Mouse (Mus musculus): ENCODE results near the gene Foxg1. TPM values are rescaled to one million over a fixed set of nuclear protein-coding genes. Genes with fewer than 3 reads are reported as not detected.

The Foxg1 gene
- polyA plus RNA-seq, 1 experiment from 2014 or later: not detected

DNA sequence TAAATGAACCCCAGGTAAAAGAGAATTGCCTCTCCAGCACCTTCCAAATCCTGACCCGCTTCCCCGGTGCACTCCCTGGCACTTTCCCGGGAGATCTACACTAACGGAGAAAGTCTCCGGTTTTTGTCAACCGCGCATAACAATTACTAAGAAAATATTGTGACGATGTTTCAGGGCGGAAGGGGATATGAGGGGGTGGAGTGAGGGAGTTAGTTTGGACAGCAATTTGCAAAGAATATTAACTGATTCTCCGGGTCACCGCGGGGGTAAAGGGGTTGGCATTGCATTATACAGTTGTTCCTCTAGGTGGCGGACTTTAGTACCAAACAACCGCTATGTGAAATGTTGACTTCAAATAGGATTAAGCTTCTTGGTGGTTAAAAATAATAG is 7.9 kb upstream of the Foxg1 start:
- TF ChIP-seq EP300 (IDR thresholded peaks at IDR 0.05) (no peak), CTCF (IDR thresholded peaks at IDR 0.05) (peak; percentile 69)
- Histone ChIP-seq H3K9me3 (ENCODE audit: low read length) (no peaks in the 10 kb centered on the region), H3K4me2 (replicated peaks; ENCODE audit: low read depth, low read length) (peak overlapping the region; percentile 27), H3K27me3 (replicated peaks; ENCODE audit: insufficient read depth, low read length) (peaks cover 53% of the 10 kb centered on the region), H3K36me3 (ENCODE audit: insufficient read depth, low read length) (no peaks in the 10 kb centered on the region), H3K27ac (ENCODE audit: low read length) (no peak overlapping the region), H3K4me1 (ENCODE audit: insufficient read depth, low read depth, low read length) (peaks cover 4% of the 10 kb centered on the region; the same call in 1 of the 2 replicates), H3K4me3 (ENCODE audit: low read depth, low read length) (peak overlapping the region; percentile 28; the same call in 1 of the 2 replicates), H3K9ac (replicated peaks; ENCODE audit: low read depth) (no peak overlapping the region)
- DNase-seq (ENCODE audit: low spot score): peak; percentile 43
- 1% methylated on average over 14 of the region's 14 CpGs for WGBS
- no peak for ATAC-seq

DNA sequence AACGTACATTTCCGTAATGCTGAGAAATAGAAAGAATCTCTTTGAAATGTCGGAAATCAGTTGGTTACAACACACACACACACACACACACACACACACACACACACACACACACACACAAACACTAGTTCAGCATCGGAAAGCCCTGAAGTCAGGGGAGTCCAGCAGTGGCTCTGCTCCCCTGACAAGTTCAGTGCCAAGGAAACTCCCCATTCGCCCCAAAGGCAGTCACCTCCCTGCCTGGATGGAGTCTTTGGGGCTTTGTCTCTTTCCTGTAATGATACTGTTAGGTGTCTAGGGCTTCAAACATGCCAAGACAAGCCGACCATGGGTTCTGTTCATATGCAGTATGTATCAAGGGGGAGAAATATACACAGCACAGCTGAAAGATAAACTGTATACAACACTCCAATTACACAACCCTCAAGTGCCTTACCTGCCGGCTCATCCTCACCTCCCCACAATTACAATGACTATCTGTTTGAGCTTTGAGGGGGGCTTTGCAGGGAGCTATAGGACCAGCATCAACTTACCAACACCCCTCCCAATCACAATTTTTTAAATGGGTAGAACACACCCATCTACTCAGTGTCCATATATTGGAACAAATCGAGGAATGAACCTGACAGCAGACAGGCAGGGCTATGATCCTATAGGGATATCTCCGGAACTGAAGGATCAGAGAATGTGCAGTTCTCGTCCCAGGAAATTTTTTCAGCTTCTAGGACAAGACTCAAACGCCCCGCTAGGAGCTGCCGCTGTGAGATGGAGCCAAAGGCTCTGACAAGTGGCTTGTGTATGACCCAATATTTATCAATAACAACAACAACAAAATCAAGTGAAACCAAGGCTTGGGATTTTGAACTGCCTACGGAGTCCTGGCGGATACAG is 6.8 kb upstream of the Foxg1 start:
- no peaks in the 10 kb centered on the region for H3K36me3 ChIP-seq (ENCODE audit: insufficient read depth, low read length)
- ATAC-seq (no peak), DNase-seq (ENCODE audit: low spot score) (no peak)
- H3K27ac ChIP-seq (ENCODE audit: low read length): no peak overlapping the region
- peaks cover 4% of the 10 kb centered on the region; the same call in 1 of the 2 replicates for H3K4me1 ChIP-seq (ENCODE audit: insufficient read depth, low read depth, low read length)
- no peak overlapping the region for H3K4me3 ChIP-seq (ENCODE audit: low read depth, low read length)
- H3K9ac ChIP-seq (replicated peaks; ENCODE audit: low read depth): no peak overlapping the region
- H3K4me2 ChIP-seq (replicated peaks; ENCODE audit: low read depth, low read length): no peak overlapping the region
- no peaks in the 10 kb centered on the region for H3K9me3 ChIP-seq (ENCODE audit: low read length)
- 4% methylated on average over 15 of the region's 15 CpGs for WGBS
- H3K27me3 ChIP-seq (replicated peaks; ENCODE audit: insufficient read depth, low read length): peaks cover 63% of the 10 kb centered on the region
- no peak for TF ChIP-seq CTCF (IDR thresholded peaks at IDR 0.05)
- no peak for TF ChIP-seq EP300 (IDR thresholded peaks at IDR 0.05)

DNA sequence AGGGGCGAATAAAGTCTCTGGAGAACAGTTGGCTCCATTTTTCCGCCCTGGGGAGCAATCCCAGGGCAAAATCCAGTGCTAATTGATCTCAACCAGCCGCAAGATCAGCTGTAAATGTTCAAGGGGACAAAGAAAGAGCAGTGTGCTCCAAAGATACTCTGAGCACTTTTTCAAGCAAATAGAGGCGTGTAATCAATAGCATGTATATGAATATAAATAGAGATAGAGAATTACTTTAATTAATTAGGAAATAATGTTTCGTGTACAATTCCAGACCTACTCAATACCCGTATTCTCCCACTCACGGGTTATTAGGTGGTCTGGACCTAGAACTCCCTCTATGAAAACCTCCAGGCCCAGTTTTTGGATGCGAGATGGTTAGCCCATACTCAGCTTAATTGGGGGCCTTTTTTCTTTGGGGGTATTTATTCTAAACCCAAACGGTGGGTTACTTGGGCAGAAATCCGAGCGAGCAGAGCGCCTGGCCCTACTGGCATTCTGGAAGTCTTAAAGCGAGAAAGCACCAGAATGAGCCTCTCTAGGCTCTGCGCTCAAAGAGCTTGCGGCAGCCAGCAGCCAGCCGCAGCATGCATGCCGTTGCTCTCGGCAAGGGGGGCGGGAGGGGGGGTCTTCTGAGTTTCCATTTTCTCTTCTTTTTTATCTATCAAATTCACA is 6.0 kb upstream of the Foxg1 start:
- Histone ChIP-seq H3K9ac (replicated peaks; ENCODE audit: low read depth) (no peak overlapping the region), H3K27ac (ENCODE audit: low read length) (no peak overlapping the region)
- no peak for ATAC-seq

DNA sequence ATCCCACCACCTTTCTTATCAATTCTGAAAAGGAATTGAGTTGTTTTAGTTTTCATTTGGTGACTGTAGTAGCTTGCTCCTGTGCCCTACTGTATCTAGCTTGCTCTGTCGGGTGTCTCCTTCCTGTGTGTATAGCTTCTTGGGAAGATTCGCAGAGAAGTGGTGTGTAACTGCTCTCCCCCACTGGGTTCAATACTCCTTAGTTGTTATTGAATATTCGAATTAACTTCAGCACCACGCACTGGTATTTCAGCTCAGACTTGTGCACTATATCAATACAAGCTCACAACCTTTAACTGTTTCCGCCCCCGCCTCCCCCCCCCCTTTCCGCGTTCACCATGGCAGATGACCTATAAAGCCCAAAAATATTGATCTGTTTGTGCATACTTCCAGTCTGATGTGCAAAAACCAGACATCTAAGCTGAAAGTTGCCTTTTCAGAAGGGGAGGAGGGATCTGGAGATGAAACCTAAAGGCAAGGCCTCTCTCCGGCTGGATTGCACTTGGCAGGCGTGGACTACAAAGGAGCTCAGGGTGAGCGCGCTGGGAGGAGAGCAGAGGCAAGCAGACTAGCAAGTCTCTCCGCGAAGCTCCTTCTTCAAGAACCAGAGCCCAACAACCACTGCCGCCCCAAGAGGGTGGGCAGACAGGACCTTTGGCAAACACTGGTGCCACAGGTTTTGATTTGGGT is 5.0 kb upstream of the Foxg1 start:
- DNase-seq (ENCODE audit: low spot score) (no peak), ATAC-seq (no peak)
- Histone ChIP-seq H3K4me3 (ENCODE audit: low read depth, low read length) (no peak overlapping the region), H3K27me3 (replicated peaks; ENCODE audit: insufficient read depth, low read length) (peaks cover 78% of the 10 kb centered on the region), H3K9me3 (ENCODE audit: low read length) (no peaks in the 10 kb centered on the region), H3K4me2 (replicated peaks; ENCODE audit: low read depth, low read length) (no peak overlapping the region), H3K36me3 (ENCODE audit: insufficient read depth, low read length) (no peaks in the 10 kb centered on the region), H3K9ac (replicated peaks; ENCODE audit: low read depth) (no peak overlapping the region), H3K27ac (ENCODE audit: low read length) (no peak overlapping the region), H3K4me1 (ENCODE audit: insufficient read depth, low read depth, low read length) (peaks cover 4% of the 10 kb centered on the region; the same call in 1 of the 2 replicates)
- TF ChIP-seq EP300 (IDR thresholded peaks at IDR 0.05) (no peak), CTCF (IDR thresholded peaks at IDR 0.05) (no peak)
- WGBS: 2% methylated on average over 15 of the region's 15 CpGs

More for the DNA sequence above, 6.0 kb upstream of the Foxg1 start:
- Histone ChIP-seq H3K4me3 (ENCODE audit: low read depth, low read length) (no peak overlapping the region), H3K4me2 (replicated peaks; ENCODE audit: low read depth, low read length) (no peak overlapping the region), H3K36me3 (ENCODE audit: insufficient read depth, low read length) (no peaks in the 10 kb centered on the region), H3K4me1 (ENCODE audit: insufficient read depth, low read depth, low read length) (peaks cover 4% of the 10 kb centered on the region; the same call in 1 of the 2 replicates), H3K9me3 (ENCODE audit: low read length) (no peaks in the 10 kb centered on the region), H3K27me3 (replicated peaks; ENCODE audit: insufficient read depth, low read length) (peaks cover 69% of the 10 kb centered on the region)
- no peak for DNase-seq (ENCODE audit: low spot score)
- TF ChIP-seq CTCF (IDR thresholded peaks at IDR 0.05) (no peak), EP300 (IDR thresholded peaks at IDR 0.05) (no peak)
- WGBS: 4% methylated on average over 19 of the region's 19 CpGs

DNA sequence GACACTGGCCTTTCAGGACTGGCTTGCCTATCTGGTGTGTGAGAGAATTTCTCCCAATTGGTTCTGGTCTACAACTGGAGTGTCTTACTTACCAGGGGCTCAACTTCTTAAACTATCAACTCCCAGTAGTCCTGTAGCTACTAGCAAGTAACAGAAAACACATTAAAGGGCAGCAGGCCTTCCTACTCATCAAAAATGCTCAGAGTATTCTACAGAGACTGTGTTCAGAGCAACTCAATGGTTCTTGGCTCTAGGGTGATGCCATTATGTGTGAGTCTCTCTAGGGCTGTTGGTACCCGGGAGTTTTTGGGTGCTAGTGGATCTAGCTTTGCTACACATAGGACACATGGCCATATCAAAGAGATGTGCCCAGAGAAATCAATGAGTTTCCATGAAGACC is 3.5 kb upstream of the Foxg1 start:
- no peak for DNase-seq (ENCODE audit: low spot score)
- TF ChIP-seq EP300 (IDR thresholded peaks at IDR 0.05) (no peak), CTCF (IDR thresholded peaks at IDR 0.05) (no peak)
- H3K9me3 ChIP-seq (ENCODE audit: low read length): no peaks in the 10 kb centered on the region
- no peak overlapping the region for H3K4me2 ChIP-seq (replicated peaks; ENCODE audit: low read depth, low read length)
- peaks cover 11% of the 10 kb centered on the region for H3K4me1 ChIP-seq (ENCODE audit: insufficient read depth, low read depth, low read length)
- 3% methylated on average over 1 of the region's 1 CpGs for WGBS
- no peak overlapping the region for H3K9ac ChIP-seq (replicated peaks; ENCODE audit: low read depth)
- H3K27ac ChIP-seq (ENCODE audit: low read length): no peak overlapping the region
- H3K27me3 ChIP-seq (replicated peaks; ENCODE audit: insufficient read depth, low read length): peaks cover 88% of the 10 kb centered on the region
- ATAC-seq: no peak
- no peaks in the 10 kb centered on the region for H3K36me3 ChIP-seq (ENCODE audit: insufficient read depth, low read length)
- H3K4me3 ChIP-seq (ENCODE audit: low read depth, low read length): no peak overlapping the region

DNA sequence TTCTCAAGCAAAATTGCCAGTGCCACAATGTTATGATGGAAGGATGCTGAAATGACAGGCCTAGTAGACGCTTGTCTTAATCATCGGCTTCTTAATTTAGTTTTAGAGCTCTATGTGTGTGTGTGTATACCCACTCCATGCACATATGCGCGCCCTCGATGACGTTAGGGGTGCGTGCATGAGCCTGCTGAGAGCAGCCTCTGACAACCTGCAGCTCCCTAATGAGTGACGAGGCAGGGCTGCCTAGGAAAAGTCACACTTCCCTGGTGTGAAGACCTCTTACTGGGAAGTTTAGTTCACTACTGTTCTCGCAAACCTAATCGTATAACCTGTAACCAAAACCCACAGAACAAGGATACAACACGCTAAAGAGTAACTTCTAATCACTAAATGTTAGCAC is 3.0 kb upstream of the Foxg1 start:
- DNase-seq (ENCODE audit: low spot score): no peak
- peaks cover 88% of the 10 kb centered on the region for H3K27me3 ChIP-seq (replicated peaks; ENCODE audit: insufficient read depth, low read length)
- H3K4me1 ChIP-seq (ENCODE audit: insufficient read depth, low read depth, low read length): peaks cover 7% of the 10 kb centered on the region; the same call in 1 of the 2 replicates
- H3K4me2 ChIP-seq (replicated peaks; ENCODE audit: low read depth, low read length): no peak overlapping the region
- ATAC-seq: no peak
- H3K36me3 ChIP-seq (ENCODE audit: insufficient read depth, low read length): no peaks in the 10 kb centered on the region
- no peaks in the 10 kb centered on the region for H3K9me3 ChIP-seq (ENCODE audit: low read length)
- H3K27ac ChIP-seq (ENCODE audit: low read length): no peak overlapping the region
- no peak overlapping the region for H3K4me3 ChIP-seq (ENCODE audit: low read depth, low read length)
- WGBS: 6% methylated on average over 11 of the region's 11 CpGs
- H3K9ac ChIP-seq (replicated peaks; ENCODE audit: low read depth): no peak overlapping the region
- no peak for TF ChIP-seq EP300 (IDR thresholded peaks at IDR 0.05)
- no peak for TF ChIP-seq CTCF (IDR thresholded peaks at IDR 0.05)

Data from lung, postnatal 0 days (tissue).